Mouse (Mus musculus) MEL (cell line): Measurements from ENCODE around the gene Dcaf17. TPM values are rescaled to one million over a fixed set of nuclear protein-coding genes. Genes with fewer than 3 reads are reported as not detected.
A peak's percentile ranks its signal among the peaks of the same experiment; 100 is the strongest.

ENCODE experiments used
- DNase-seq: peaks from one replicate; pipeline ENCODE4 v3.0.0; 2011; ENCODE audit warnings: low read depth, low spot score
- H3K27ac ChIP-seq: 2 replicates; pipeline ENCODE4 v1.5.1; 2012; ENCODE audit warnings: low read depth, mild to moderate bottlenecking, control low read depth, low read length, moderate library complexity; ENCODE audit not compliant: control insufficient read depth
- H3K27me3 ChIP-seq, 2 experiments: fragments of 150-350 bp in 1 of 2; sonication (generic) in 1 of 2; 2 replicates each; pipeline ENCODE4 v1.6.1; 2012; ENCODE audit warnings: low read length in 2 of 2, mild to moderate bottlenecking in 2 of 2, improper control_type of control experiment in 1 of 2, moderate library complexity in 1 of 2; ENCODE audit not compliant: insufficient read depth in 2 of 2, control insufficient read depth in 1 of 2
- H3K36me3 ChIP-seq, 2 experiments: 2 replicates each; pipeline ENCODE4 v1.6.1; 2012 to 2014; ENCODE audit warnings: low read length in 2 of 2, improper control_type of control experiment in 1 of 2, inconsistent platforms in 1 of 2, mild to moderate bottlenecking in 1 of 2; ENCODE audit not compliant: insufficient read depth in 2 of 2, control insufficient read depth in 1 of 2
- H3K4me1 ChIP-seq, 2 experiments: fragments of 150-350 bp in 1 of 2; sonication (generic) in 1 of 2; 2 replicates each; pipeline ENCODE4 v1.6.1; 2012; ENCODE audit warnings: low read length in 2 of 2, improper control_type of control experiment in 1 of 2, mild to moderate bottlenecking in 1 of 2; ENCODE audit not compliant: insufficient read depth in 2 of 2, control insufficient read depth in 1 of 2
- H3K4me3 ChIP-seq, 2 experiments: fragments of 150-350 bp in 1 of 2; sonication (generic) in 1 of 2; 2 replicates each; pipeline ENCODE4 v1.5.1; 2012; ENCODE audit warnings: low read depth in 2 of 2, low read length in 2 of 2, mild to moderate bottlenecking in 2 of 2, moderate library complexity in 2 of 2, control low read depth in 1 of 2, improper control_type of control experiment in 1 of 2; ENCODE audit not compliant: control insufficient read depth in 1 of 2, insufficient read depth in 1 of 2
- H3K79me2 ChIP-seq: 2 replicates; pipeline ENCODE4 v1.6.1; 2012; ENCODE audit warnings: mild to moderate bottlenecking, low read length, moderate library complexity; ENCODE audit not compliant: control insufficient read depth, poor library complexity, insufficient read depth
- H3K9ac ChIP-seq: 2 replicates; pipeline ENCODE4 v1.6.1; 2012; ENCODE audit warnings: low read depth, mild to moderate bottlenecking, control low read depth, low read length, moderate library complexity; ENCODE audit not compliant: control insufficient read depth, poor library complexity, severe bottlenecking
- H3K9me3 ChIP-seq: fragments of 150-350 bp; sonication (generic); replicated peaks from 2 replicates; pipeline ENCODE4 v1.6.1; 2012; ENCODE audit warnings: mild to moderate bottlenecking, low read length, improper control_type of control experiment, moderate library complexity; ENCODE audit not compliant: insufficient read depth
- BHLHE40 ChIP-seq: IDR thresholded peaks from 2 replicates; pipeline ENCODE4 v1.6.1; 2012; ENCODE audit warnings: low read depth, mild to moderate bottlenecking, inconsistent platforms, low read length, improper control_type of control experiment, borderline replicate concordance
- CHD2 ChIP-seq: IDR thresholded peaks from 2 replicates; pipeline ENCODE4 v1.6.1; 2011; ENCODE audit warnings: low read length, improper control_type of control experiment
- EP300 ChIP-seq, 2 experiments: IDR thresholded peaks; 2 replicates each; pipeline ENCODE4 v1.6.1; 2011; ENCODE audit warnings: improper control_type of control experiment in 2 of 2, low read length in 2 of 2, low read depth in 1 of 2, mild to moderate bottlenecking in 1 of 2
- ETS1 ChIP-seq: IDR thresholded peaks from 2 replicates; pipeline ENCODE4 v1.6.1; 2012; ENCODE audit warnings: low read depth, mild to moderate bottlenecking, inconsistent platforms, low read length, improper control_type of control experiment, moderate library complexity
- GABPA ChIP-seq: IDR thresholded peaks from 2 replicates; pipeline ENCODE4 v1.6.1; 2012; ENCODE audit warnings: low read depth, mild to moderate bottlenecking, inconsistent platforms, low read length, improper control_type of control experiment, moderate library complexity
- GATA1 ChIP-seq: IDR thresholded peaks from 2 replicates; pipeline ENCODE4 v1.6.1; 2011; ENCODE audit warnings: low read depth, low read length, improper control_type of control experiment
- HCFC1 ChIP-seq: IDR thresholded peaks from 2 replicates; pipeline ENCODE4 v1.6.1; 2012; ENCODE audit warnings: low read depth, mild to moderate bottlenecking, inconsistent platforms, low read length, improper control_type of control experiment, moderate library complexity
- JUND ChIP-seq: IDR thresholded peaks from 2 replicates; pipeline ENCODE4 v1.6.1; 2011; ENCODE audit warnings: low read depth, mild to moderate bottlenecking, improper control_type of control experiment, low read length
- MAX ChIP-seq: IDR thresholded peaks from 2 replicates; pipeline ENCODE4 v1.6.1; 2011; ENCODE audit warnings: low read length, improper control_type of control experiment
- MEF2A ChIP-seq: IDR thresholded peaks from 2 replicates; pipeline ENCODE4 v1.6.1; 2014; ENCODE audit warnings: low read depth, mild to moderate bottlenecking, inconsistent platforms, low read length, improper control_type of control experiment; ENCODE audit not compliant: poor library complexity, insufficient replicate concordance, severe bottlenecking; ENCODE audit errors: extremely low read depth
- MYC ChIP-seq: IDR thresholded peaks from 2 replicates; pipeline ENCODE4 v1.6.1; 2011; ENCODE audit warnings: low read depth, mild to moderate bottlenecking, low read length, improper control_type of control experiment, moderate library complexity
- NELFE ChIP-seq: IDR thresholded peaks from 2 replicates; pipeline ENCODE4 v1.6.1; 2011; ENCODE audit warnings: low read depth, low read length, improper control_type of control experiment
- POLR2A ChIP-seq, 2 experiments: IDR thresholded peaks; 2 replicates each; pipeline ENCODE4 v1.6.1; 2011 to 2012; ENCODE audit warnings: low read length in 2 of 2, mild to moderate bottlenecking in 2 of 2, control low read depth in 1 of 2, improper control_type of control experiment in 1 of 2, low read depth in 1 of 2, moderate library complexity in 1 of 2; ENCODE audit not compliant: control insufficient read depth in 1 of 2, insufficient read depth in 1 of 2, poor library complexity in 1 of 2
- POLR2AphosphoS2 ChIP-seq: IDR thresholded peaks from 2 replicates; pipeline ENCODE4 v1.6.1; 2011; ENCODE audit warnings: low read length, improper control_type of control experiment
- RCOR1 ChIP-seq: IDR thresholded peaks from 2 replicates; pipeline ENCODE4 v1.6.1; 2012; ENCODE audit warnings: low read depth, mild to moderate bottlenecking, inconsistent platforms, low read length, improper control_type of control experiment
- SIN3A ChIP-seq: IDR thresholded peaks from 2 replicates; pipeline ENCODE4 v1.6.1; 2012; ENCODE audit warnings: low read length, improper control_type of control experiment, inconsistent platforms
- SMC3 ChIP-seq: IDR thresholded peaks from 2 replicates; pipeline ENCODE4 v1.6.1; 2011; ENCODE audit warnings: low read depth, low read length, improper control_type of control experiment
- TAL1 ChIP-seq: IDR thresholded peaks from 2 replicates; pipeline ENCODE4 v1.6.1; 2012; ENCODE audit warnings: mild to moderate bottlenecking, inconsistent platforms, low read length, moderate library complexity, mixed read lengths
- TBP ChIP-seq: IDR thresholded peaks from 2 replicates; pipeline ENCODE4 v1.8.0; 2011; ENCODE audit warnings: low read depth, low read length, improper control_type of control experiment
- TCF12 ChIP-seq: IDR thresholded peaks from 2 replicates; pipeline ENCODE4 v1.6.1; 2014; ENCODE audit warnings: low read depth, mild to moderate bottlenecking, inconsistent platforms, low read length, improper control_type of control experiment, moderate library complexity
- USF1 ChIP-seq: IDR thresholded peaks from 2 replicates; pipeline ENCODE4 v1.6.1; 2014; ENCODE audit warnings: low read depth, mild to moderate bottlenecking, inconsistent platforms, low read length, improper control_type of control experiment, moderate library complexity
- USF2 ChIP-seq, 2 experiments: IDR thresholded peaks; 2 replicates each; pipeline ENCODE4 v1.6.1; 2011 to 2012; ENCODE audit warnings: improper control_type of control experiment in 2 of 2, low read length in 2 of 2, borderline replicate concordance in 1 of 2, inconsistent platforms in 1 of 2, low read depth in 1 of 2, mild to moderate bottlenecking in 1 of 2; ENCODE audit not compliant: insufficient read depth in 1 of 2
- ZMIZ1 ChIP-seq: IDR thresholded peaks from 2 replicates; pipeline ENCODE4 v1.6.1; 2012; ENCODE audit warnings: low read depth, mild to moderate bottlenecking, inconsistent platforms, low read length, improper control_type of control experiment, moderate library complexity
- polyA plus RNA-seq, 2 experiments: library from polyadenylated mRNA; stranded (reverse) in 1 of 2; unstranded in 1 of 2; fragments of >175 nt in 1 of 2; fragments of >200 nt in 1 of 2; gene quantifications; 2 replicates each; pipeline versions ENCODE4 v1.2.1 to v1.2.4; 2012; ENCODE audit warnings: low replicate concordance in 2 of 2, low read depth in 1 of 2; ENCODE audit not compliant: insufficient read length in 2 of 2, insufficient read depth in 1 of 2, missing spikeins in 1 of 2
- total RNA-seq: library from RNA; depleted of rRNA; stranded (reverse); fragments of 300-350 nt; gene quantifications from 2 replicates; pipeline ENCODE4 v1.2.3, GENCODE M21; 2012

Dcaf17 gene
- total and polyA plus RNA-seq, 3 experiments: 15.1 to 16.3 TPM; not detected in 1

- Histone ChIP-seq H3K79me2 (no peaks in the 10 kb centered on the region), H3K9ac (no peak overlapping the region), H3K4me3 (no peak overlapping the region), H3K36me3 (peaks cover 0 to 16% of the 10 kb centered on the region in 2 experiments; a peak in 2 of 4 replicates), H3K27ac (peak overlapping the region; percentile 72), H3K27me3 (no peaks in the 10 kb centered on the region), H3K9me3 (no peaks in the 10 kb centered on the region), H3K4me1 (peaks cover 0 to 4% of the 10 kb centered on the region in 2 experiments; a peak in 1 of 4 replicates)
- TF ChIP-seq MYC (0 out of 2 replicates have a peak, but pooled peaks have one; percentile 32), MEF2A (no peak), SMC3 (no peak), JUND (peak; percentile 83), POLR2AphosphoS2 (peak; percentile 79), ZMIZ1 (no peak), CHD2 (no peak), MAX (peak; percentile 90), POLR2A (IDR thresholded peaks at IDR 0.05; ENCODE audit: control insufficient read depth in 1 of 2, insufficient read depth in 1 of 2, low read depth in 1 of 2, low read length in 2 of 2, poor library complexity in 1 of 2) (peak in 1 of 2 experiments; percentile 25; a peak in 1 of 4 replicates), HCFC1 (peak; percentile 61; the same call in 1 of the 2 replicates), USF1 (peak; percentile 99), SIN3A (peak; percentile 94), EP300 (IDR thresholded peaks at IDR 0.05; ENCODE audit: low read depth in 1 of 2, low read length in 2 of 2) (peak; percentile 94), TCF12 (peak; percentile 82), USF2 (IDR thresholded peaks at IDR 0.05; ENCODE audit: borderline replicate concordance in 1 of 2, insufficient read depth in 1 of 2, low read depth in 1 of 2, low read length in 2 of 2) (peak; percentile 87 to 98), GABPA (no peak), RCOR1 (peak; percentile 83), ETS1 (peak; percentile 91), TBP (0 out of 2 replicates have a peak, but pooled peaks have one; percentile 32), NELFE (no peak), BHLHE40 (peak; percentile 97), TAL1 (peak; percentile 85), GATA1 (peak; percentile 97)
- peak; percentile 94 for DNase-seq
These were observed 41.0 kb downstream of the Dcaf17 start for GRCm38 (mm10) chr2:71096170-71096569.
